Mouse (Mus musculus) frontal cortex, postnatal 10 days (tissue): Measurements from ENCODE around the gene Erfe.

Experiments
- DNase-seq, 2 experiments: peaks; one replicate each; pipeline ENCODE4 v3.0.0; 2022; ENCODE audit warnings: low spot score in 2 of 2, mixed read lengths in 1 of 2

Erfe gene

GRCm38 (mm10) chr1:91373414-91373835 is 7.2 kb downstream of the Erfe start:
- no peak for DNase-seq

DNA sequence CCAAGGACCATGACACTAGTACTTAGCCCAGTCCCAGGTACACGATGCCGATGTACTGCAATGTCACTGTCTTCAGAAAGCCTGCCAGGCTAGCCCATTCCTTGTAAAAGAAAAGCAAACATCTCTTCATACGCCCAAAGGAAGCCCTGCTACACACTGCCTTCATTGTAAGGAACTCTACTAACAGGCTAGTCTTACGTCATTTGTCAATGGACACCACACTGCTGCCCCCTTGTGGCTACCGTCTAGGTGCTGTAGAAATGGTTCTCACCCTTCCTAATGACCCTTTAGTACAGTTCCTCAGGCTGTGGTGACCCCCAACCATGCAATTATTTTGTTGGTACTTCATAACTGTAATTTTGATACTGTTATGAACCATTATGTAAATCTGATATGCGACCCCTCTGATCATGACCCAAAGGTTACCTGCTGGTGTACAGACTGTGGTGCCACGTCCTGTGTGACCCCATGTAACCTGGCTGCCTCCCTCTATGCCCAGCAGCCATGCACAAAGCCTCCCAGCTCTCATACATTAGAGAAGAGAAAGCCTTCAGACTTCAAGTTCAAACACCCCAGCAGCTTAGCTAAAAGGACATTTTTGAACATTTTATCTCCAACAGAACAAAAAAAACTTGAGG is 14.3 kb downstream of the Erfe start:
- peak; percentile 42 to 72 for DNase-seq

DNA sequence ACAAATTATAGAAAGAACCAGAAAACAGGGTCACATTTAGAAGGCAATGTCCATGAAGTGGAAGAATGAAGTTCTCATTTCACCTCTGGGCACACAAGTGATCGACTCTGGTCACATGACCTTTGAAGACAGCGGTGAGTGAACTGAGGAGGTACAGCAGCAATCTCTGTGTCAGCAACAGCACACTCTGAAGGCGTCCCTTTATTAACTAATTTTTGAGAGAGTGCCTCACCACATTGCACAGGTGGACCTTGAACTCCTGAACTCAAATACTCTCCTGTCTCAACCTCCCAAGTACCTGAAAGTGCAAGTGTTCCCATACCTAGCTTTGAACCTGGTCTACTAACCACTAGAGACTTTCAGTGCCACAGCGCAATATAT is 14.9 kb downstream of the Erfe start:
- DNase-seq, result no peak

DNA sequence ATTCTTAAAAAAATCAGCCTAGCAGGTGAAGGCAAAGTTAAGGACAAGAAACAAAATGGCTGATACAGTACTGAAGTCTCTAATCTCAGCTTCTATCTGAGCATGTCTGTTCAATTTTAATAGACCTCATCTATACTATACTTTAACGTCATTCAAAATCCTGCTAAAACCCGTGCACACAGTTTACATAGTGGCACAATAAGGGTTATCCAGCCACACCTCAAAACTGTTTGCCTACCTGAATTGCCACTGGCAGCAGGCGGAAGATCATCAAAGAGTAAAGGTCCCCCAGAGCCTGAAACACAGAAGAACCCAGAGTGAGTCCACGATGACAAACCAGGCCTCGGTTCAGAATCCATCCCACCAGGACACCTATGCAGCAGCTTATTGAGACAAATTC is 24.1 kb downstream of the Erfe start:
- no peak for DNase-seq

DNA sequence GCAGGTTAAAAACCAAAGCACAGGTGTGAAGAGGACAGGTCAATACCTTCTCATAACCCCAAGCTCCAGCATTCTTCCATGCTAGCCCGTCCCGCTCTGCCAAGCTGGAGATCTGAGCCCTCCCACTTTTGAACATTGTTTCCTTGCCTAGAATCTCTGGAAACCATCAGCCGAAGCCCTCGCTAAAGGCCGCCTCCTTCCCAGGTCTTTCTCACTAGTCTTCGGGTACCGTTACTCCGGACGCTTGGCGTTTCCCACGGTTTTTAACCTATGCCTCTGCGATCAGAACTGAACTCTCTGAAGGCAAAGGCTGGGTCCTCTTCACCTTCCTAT is 31.7 kb downstream of the Erfe start:
- no peak for DNase-seq

GRCm38 (mm10) chr1:91398260-91399062 is 32.2 kb downstream of the Erfe start, which contains the start of gene Ilkap:
Gene Ilkap (minus strand): TSS chr1:91398815.
- peak; percentile 70 to 77 for DNase-seq

DNA sequence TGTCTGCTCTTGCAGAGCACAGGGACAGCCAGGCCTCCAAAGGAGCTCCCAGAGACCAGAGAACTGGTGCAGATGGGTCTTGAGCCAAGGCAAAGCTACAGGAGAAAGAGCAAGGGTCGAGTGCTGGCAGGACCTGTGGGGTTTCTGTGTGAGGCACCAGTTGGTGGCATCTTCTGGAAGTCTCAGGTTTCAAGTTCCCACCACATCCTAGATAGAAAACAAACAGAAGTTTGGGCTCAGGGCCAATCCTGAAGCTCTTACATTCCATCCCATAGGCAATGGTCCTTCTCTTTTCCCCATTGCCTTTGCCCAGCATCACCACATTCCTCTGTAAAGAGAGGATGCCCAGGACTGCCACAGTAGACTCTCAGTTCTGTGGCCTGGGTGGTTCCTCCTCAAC is 38.7 kb downstream of the Erfe start:
- DNase-seq, result no peak

- DNase-seq, result no peak
Observed at GRCm38 (mm10) chr1:91405406-91406169, 39.4 kb downstream of the Erfe start.

DNA sequence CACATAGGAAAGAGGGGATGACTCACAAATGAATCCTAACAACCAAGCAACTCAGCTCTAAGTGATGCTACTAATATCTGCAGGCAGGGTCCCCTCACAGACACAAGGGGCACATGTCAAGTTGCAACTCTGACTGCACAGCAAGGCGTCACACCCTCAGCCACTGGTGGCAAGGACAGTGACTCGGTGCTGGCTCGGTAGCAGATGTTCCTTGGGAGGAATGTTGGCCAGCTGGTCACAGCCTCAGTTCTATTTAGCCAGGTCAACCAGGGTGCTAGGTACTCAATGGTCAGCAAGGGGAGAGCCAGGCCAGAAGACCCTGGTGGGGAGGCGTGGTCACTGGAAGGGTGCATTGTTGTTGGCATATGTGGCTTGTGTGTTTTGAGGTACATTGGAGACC is 41.6 kb downstream of the Erfe start:
- DNase-seq, result no peak

GRCm38 (mm10) chr1:91411631-91412285 is 45.5 kb downstream of the Erfe start:
- no peak for DNase-seq

GRCm38 (mm10) chr1:91412286-91413029 is 46.2 kb downstream of the Erfe start:
- DNase-seq, result peak in 1 of 2 experiments; percentile 25

DNA sequence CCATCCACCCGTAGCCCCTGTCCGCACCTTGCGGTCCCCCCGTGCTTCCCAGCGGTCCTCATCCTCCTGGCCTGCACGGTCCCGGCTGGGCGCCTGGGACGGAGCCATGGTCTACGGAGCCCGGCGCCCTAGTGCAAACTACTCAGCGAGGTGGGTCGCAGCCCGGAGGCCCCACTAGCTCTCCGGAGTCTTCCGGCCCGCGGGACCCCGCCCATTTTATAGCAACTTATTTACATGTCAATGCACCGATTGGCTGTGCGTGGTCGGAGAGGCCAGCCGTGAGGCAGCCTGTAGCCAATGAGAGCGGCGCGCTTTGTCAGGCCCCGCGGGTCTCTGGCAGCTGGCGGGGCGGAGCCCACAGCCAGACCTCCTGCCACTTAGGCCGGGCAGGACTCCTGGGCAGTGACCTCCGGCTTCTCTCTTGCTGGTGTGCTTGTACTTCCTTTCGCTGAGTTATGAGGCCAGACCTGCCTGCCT is 46.8 kb downstream of the Erfe start:
- peak; percentile 92 to 94 for DNase-seq

DNA sequence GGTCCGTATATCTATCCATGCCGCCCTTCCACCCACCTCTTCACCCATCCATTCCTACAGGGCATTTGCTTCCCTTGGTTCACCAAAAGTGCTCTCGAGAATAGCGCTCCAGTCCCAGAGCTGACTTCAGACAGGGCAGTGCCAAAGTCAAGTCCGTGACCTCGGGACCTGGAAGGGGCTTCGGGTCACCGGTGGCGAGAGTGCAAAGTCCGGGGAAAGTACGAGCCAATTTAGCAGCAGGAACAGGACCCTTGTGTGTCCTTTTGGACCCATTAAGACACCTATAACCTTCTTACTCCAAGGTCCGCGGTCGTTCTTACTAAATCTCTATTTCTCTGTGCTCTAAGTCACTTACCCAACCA is 47.3 kb downstream of the Erfe start:
- DNase-seq, result no peak

- peak; percentile 68 to 76 for DNase-seq
Observed at GRCm38 (mm10) chr1:91413898-91414594, 47.8 kb downstream of the Erfe start, which contains the start of gene Hes6. Gene Hes6 (minus strand): TSS chr1:91414038.

DNA sequence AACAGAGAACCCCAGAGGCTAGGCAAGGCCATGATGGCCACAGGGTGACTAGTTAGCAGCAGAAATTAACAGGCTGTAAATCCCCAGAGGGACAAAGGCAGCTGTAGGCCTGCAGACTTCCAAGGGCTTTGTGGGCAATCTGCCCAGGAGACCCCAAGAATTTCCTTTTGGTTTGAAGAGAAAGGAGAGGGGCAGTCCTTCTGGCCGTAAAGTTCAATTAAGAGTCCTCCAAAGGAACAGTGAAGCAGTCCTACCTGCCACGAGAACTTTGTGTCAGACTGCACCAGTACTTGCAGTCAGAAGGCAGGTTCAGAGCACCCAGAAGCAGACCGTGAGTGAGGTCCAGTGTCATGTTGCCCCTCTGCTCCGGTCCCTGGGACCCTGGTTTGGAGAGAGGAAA is 48.7 kb downstream of the Erfe start:
- DNase-seq, result no peak

- no peak for DNase-seq
Observed at GRCm38 (mm10) chr1:91415311-91415710, 49.1 kb downstream of the Erfe start.

- DNase-seq, result no peak
Observed at GRCm38 (mm10) chr1:91417991-91418390, 51.8 kb downstream of the Erfe start.

GRCm38 (mm10) chr1:91419862-91420600 is 53.8 kb downstream of the Erfe start:
- DNase-seq, result no peak

DNA sequence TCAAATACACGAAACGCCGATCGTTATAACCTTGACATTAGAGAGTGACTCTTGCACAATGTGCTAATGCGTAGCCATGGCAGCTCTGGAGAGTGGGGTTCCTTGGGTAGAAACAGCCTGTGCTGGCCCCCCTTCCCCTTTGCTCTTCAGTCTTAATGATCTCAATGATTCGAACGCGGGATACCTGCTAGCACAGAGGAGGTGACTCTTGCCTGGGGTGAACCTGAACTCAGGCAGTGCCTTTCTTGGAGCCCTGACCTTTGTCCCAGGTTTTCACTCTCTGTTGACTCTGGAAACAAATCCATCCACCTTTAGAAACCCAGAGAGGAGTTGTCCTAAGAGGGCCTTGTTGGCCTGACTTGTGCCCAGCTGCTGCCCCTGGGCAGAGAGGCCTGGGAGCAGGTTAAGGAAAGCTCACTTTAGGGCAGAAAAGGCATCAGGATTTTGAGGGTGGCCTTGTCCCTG is 54.4 kb downstream of the Erfe start:
- DNase-seq, result no peak
